Mouse (Mus musculus) embryonic facial prominence, embryonic 11.5 days (tissue): ENCODE measurements around the gene Ddi1. TPM values are rescaled to one million over a fixed set of nuclear protein-coding genes. Genes with fewer than 3 reads are reported as not detected.

ENCODE experiments used
- ATAC-seq: fragments of 200-750 bp; cut with Nextera tagmentation; replicated peaks from 2 replicates; pipeline ENCODE4 v1.8.0; 2017; ENCODE audit warnings: low read depth; ENCODE audit not compliant: insufficient number of reproducible peaks, low FRiP score, low TSS enrichment
- DNase-seq: peaks from one replicate; pipeline ENCODE4 v3.0.0-alpha.2; 2015; ENCODE audit warnings: low spot score
- H3K27ac ChIP-seq: fragments of 300-500 bp; sonication (generic); replicated peaks from 2 replicates; pipeline ENCODE4 v1.5.1; 2014; ENCODE audit warnings: mild to moderate bottlenecking, low read depth, low read length, control low read depth
- H3K27me3 ChIP-seq: fragments of 300-500 bp; sonication (generic); 2 replicates; pipeline ENCODE4 v1.6.1; 2014; ENCODE audit warnings: mild to moderate bottlenecking, low read length, moderate library complexity, mixed read lengths; ENCODE audit not compliant: control insufficient read depth, insufficient read depth
- H3K36me3 ChIP-seq: fragments of 300-500 bp; sonication (generic); replicated peaks from 2 replicates; pipeline ENCODE4 v1.6.1; 2014; ENCODE audit warnings: low read depth, mild to moderate bottlenecking, low read length, moderate library complexity, mixed read lengths; ENCODE audit not compliant: control insufficient read depth, insufficient read depth
- H3K4me1 ChIP-seq: fragments of 300-500 bp; sonication (generic); 2 replicates; pipeline ENCODE4 v1.6.1; 2014; ENCODE audit warnings: low read length, mixed read lengths; ENCODE audit not compliant: control insufficient read depth, insufficient read depth
- H3K4me2 ChIP-seq: fragments of 300-500 bp; sonication (generic); 2 replicates; pipeline ENCODE4 v1.6.1; 2014; ENCODE audit warnings: low read depth, mild to moderate bottlenecking, control low read depth, low read length, moderate library complexity
- H3K4me3 ChIP-seq: fragments of 300-500 bp; sonication (generic); 2 replicates; pipeline ENCODE4 v1.5.1; 2014; ENCODE audit warnings: low read depth, low read length, control low read depth
- H3K9ac ChIP-seq: fragments of 300-500 bp; sonication (generic); replicated peaks from 2 replicates; pipeline ENCODE4 v1.6.1; 2014; ENCODE audit warnings: mild to moderate bottlenecking, control low read depth, low read length
- H3K9me3 ChIP-seq: fragments of 300-500 bp; sonication (generic); replicated peaks from 2 replicates; pipeline ENCODE4 v1.6.1; 2016; ENCODE audit warnings: mild to moderate bottlenecking, low read length, inconsistent platforms, mixed read lengths; ENCODE audit not compliant: control insufficient read depth
- WGBS: fragments of 180-500 bp; shearing (Covaris S2); extraction: QIAGEN DNeasy Blood & Tissue Kit; methylation state at CpG from one replicate; pipeline ENCODE4 v1.1.7; 2014; 5-methylcytosine and 5-hydroxymethylcytosine counted together
- polyA plus RNA-seq: library from polyadenylated mRNA; unstranded; fragments of >200 nt; fragmentation: Nextera tagmentation; extraction: Ambion mirVana; gene quantifications from 2 replicates; pipeline ENCODE4 v1.2.1, GENCODE M21; 2014

The Ddi1 gene
- polyA plus RNA-seq, 1 experiment from 2014 or later = not detected

DNA sequence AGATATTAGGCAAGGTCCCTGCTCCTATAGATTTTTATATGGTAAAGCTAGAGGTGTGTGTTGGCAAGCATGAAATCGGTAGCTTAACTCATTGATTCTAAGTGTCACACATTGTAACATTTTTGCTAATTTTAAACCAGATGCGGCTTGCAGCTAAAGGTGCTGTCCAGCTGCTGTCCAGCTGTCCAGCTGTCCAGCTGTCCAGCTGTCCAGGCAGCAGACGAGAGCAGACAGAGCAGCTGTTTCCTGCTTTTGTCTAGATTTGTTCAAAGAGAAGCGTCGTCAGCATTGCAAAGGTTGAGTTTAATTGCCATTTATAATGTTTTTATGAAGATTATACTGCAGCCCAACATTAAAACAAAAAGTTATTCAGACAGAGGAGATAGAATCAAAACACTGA is 56.8 kb downstream of the Ddi1 start:
- H3K4me3 ChIP-seq = no peak overlapping the region
- no peak overlapping the region for H3K9ac ChIP-seq
- H3K9me3 ChIP-seq = no peaks in the 10 kb centered on the region
- H3K4me1 ChIP-seq = no peaks in the 10 kb centered on the region
- no peak overlapping the region for H3K4me2 ChIP-seq
- ATAC-seq (no peak), DNase-seq (no peak)
- H3K27me3 ChIP-seq = no peaks in the 10 kb centered on the region
- H3K36me3 ChIP-seq = no peaks in the 10 kb centered on the region
- no peak overlapping the region for H3K27ac ChIP-seq
- WGBS = 69% methylated on average over 5 of the region's 5 CpGs

Other genes starting within 250 kb of the Ddi1 start
- gene Pdgfd, start 101.3 kb downstream of the Ddi1 start, polyA plus RNA-seq = 4.5 and 5.6 TPM in 2 replicates